Mouse (Mus musculus): Measurements from ENCODE around the gene Zscan10.

- TF ChIP-seq CTCF (IDR thresholded peaks at IDR 0.05; ENCODE audit: borderline replicate concordance, insufficient read depth, low read depth, low read length) (no peak), POLR2A (IDR thresholded peaks at IDR 0.05; ENCODE audit: borderline replicate concordance, insufficient read depth, low read length) (no peak)
These were observed 47.6 kb upstream of the Zscan10 start for GRCm38 (mm10) chr17:23552896-23553633.

Data from cerebellum, adult 2 months (tissue).